Mouse (Mus musculus): ENCODE results near the gene Wdr4. TPM values are rescaled to one million over a fixed set of nuclear protein-coding genes. Genes with fewer than 3 reads are reported as not detected.
A peak's percentile ranks its signal among the peaks of the same experiment; 100 is the strongest.

Gene Wdr4
- polyA plus RNA-seq (2012; rRNA removed): 40.9 and 50.4 TPM in 2 replicates

GRCm38 (mm10) chr17:31519946-31520838 lies at the start of gene Wdr4, which contains the start of gene Ndufv3:
Gene Wdr4 (minus strand): TSS chr17:31519980.
Gene Ndufv3 (plus strand): TSS chr17:31520115.
- DNase-seq (ENCODE audit: low read depth): peak; percentile 100
- TF ChIP-seq POLR2A (IDR thresholded peaks at IDR 0.05; ENCODE audit: borderline replicate concordance, extremely low read depth, insufficient read depth, insufficient read length, poor library complexity, severe bottlenecking) (peak; percentile 61; the same call in 1 of the 2 replicates), CTCF (IDR thresholded peaks at IDR 0.05; ENCODE audit: borderline replicate concordance, extremely low read depth, insufficient read depth, insufficient read length) (no peak)

GRCm38 (mm10) chr17:31566276-31566675 lies 46.5 kb upstream of the Wdr4 start:
- no peak for TF ChIP-seq CTCF (IDR thresholded peaks at IDR 0.05; ENCODE audit: borderline replicate concordance, extremely low read depth, insufficient read depth, insufficient read length)
- TF ChIP-seq POLR2A (IDR thresholded peaks at IDR 0.05; ENCODE audit: borderline replicate concordance, extremely low read depth, insufficient read depth, insufficient read length, poor library complexity, severe bottlenecking): no peak

GRCm38 (mm10) chr17:31565141-31566056 lies 45.6 kb upstream of the Wdr4 start:
- TF ChIP-seq POLR2A (IDR thresholded peaks at IDR 0.05; ENCODE audit: borderline replicate concordance, extremely low read depth, insufficient read depth, insufficient read length, poor library complexity, severe bottlenecking) (peak; percentile 44; the same call in 1 of the 2 replicates), CTCF (IDR thresholded peaks at IDR 0.05; ENCODE audit: borderline replicate concordance, extremely low read depth, insufficient read depth, insufficient read length) (no peak)
- DNase-seq (ENCODE audit: low read depth): peak; percentile 91

More at GRCm38 (mm10) chr17:31566276-31566675, 46.5 kb upstream of the Wdr4 start:
- DNase-seq (ENCODE audit: low read depth): no peak

DNA sequence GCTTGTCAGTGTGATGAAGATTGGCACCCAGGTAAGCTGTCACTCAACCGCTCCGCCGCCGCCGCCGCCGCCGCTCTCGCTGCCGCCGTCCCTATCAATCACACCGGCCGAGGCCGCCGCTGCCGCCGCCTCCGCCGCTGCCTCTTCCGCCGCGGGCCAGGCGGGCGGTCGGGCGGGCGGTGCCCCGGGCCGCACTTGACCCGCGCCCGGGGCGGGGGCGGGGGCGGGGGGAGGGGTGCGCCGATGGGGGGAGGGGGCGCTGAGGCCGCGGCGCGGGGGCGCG lies 45.0 kb upstream of the Wdr4 start:
- no peak for TF ChIP-seq CTCF (IDR thresholded peaks at IDR 0.05; ENCODE audit: borderline replicate concordance, extremely low read depth, insufficient read depth, insufficient read length)
- peak; percentile 64 for TF ChIP-seq POLR2A (IDR thresholded peaks at IDR 0.05; ENCODE audit: borderline replicate concordance, extremely low read depth, insufficient read depth, insufficient read length, poor library complexity, severe bottlenecking)
- no peak for DNase-seq (ENCODE audit: low read depth)

- DNase-seq (ENCODE audit: low read depth): peak; percentile 100
- TF ChIP-seq POLR2A (IDR thresholded peaks at IDR 0.05; ENCODE audit: borderline replicate concordance, extremely low read depth, insufficient read depth, insufficient read length, poor library complexity, severe bottlenecking) (no peak), CTCF (IDR thresholded peaks at IDR 0.05; ENCODE audit: borderline replicate concordance, extremely low read depth, insufficient read depth, insufficient read length) (no peak)
These were observed 44.5 kb upstream of the Wdr4 start, which contains the start of gene Pknox1 for GRCm38 (mm10) chr17:31564015-31564857. Gene Pknox1 (plus strand): TSS chr17:31564734.

GRCm38 (mm10) chr17:31563632-31564014 lies 43.8 kb upstream of the Wdr4 start:
- TF ChIP-seq CTCF (IDR thresholded peaks at IDR 0.05; ENCODE audit: borderline replicate concordance, extremely low read depth, insufficient read depth, insufficient read length) (no peak), POLR2A (IDR thresholded peaks at IDR 0.05; ENCODE audit: borderline replicate concordance, extremely low read depth, insufficient read depth, insufficient read length, poor library complexity, severe bottlenecking) (no peak)
- DNase-seq (ENCODE audit: low read depth): no peak

DNA sequence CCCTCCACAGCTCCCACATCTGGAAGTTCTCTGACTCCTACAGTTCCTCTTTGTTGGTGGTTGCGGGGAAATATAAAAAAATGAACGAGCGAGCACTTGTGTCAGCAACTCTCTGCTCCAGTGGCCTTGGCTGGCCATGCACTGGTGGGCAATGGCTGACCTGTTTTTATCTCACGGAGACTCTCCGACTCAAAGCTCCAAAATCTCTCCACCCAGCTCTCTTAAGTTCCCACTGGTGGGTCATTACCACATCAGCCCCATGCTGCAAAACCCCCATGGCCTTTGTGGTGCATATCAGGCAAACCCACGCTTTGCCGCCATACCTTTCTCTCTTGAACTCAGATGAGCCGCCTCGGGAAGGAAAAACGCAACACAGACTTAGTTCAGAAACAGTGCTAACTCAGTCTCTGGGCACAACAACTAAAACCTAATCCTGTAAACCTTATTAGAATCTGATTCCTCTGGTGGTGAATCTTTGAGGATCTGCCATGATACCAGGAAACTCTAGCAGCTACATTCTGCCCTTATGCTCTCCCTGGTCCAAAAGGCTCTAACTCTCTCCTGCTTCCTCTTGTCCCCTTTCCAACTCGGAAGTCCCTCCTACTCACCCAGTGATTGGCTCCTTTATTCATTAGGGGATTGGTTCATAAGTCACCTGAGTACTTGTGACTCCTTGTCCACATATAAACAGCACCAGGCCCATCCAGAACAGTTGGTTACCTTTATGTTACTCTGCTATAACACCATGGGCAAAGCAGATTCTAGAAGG lies 39.4 kb upstream of the Wdr4 start:
- no peak for TF ChIP-seq CTCF (IDR thresholded peaks at IDR 0.05; ENCODE audit: borderline replicate concordance, extremely low read depth, insufficient read depth, insufficient read length)
- TF ChIP-seq POLR2A (IDR thresholded peaks at IDR 0.05; ENCODE audit: borderline replicate concordance, extremely low read depth, insufficient read depth, insufficient read length, poor library complexity, severe bottlenecking): no peak

DNA sequence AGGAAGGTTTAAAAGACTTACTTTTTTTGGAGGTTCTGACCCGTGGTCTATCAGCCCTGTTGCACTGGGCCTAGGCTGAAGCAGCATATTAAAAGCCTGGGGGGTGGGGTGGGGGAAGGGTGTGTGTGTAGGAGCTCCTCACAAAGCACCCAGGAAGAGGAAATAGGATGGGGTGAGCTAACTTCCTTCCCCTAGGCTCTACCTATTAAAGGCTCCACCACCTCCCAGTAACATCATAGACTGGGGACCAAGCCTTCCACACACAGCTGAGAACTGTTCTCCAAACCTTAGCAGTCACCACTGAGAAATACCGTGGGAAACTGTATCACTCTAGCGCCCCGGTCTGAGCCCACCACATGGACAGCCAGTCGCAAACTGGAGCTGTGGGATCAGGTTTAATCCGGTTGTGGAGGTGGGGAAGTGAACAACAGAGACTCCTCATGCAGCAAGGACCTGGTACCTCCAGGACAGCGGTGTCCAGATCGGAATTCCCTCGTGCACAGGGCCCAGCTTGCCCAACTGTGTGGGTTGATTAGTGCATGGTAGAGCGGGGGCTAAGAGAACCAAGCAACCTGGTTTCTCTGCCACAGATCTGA lies 38.3 kb upstream of the Wdr4 start:
- no peak for TF ChIP-seq CTCF (IDR thresholded peaks at IDR 0.05; ENCODE audit: borderline replicate concordance, extremely low read depth, insufficient read depth, insufficient read length)
- no peak for TF ChIP-seq POLR2A (IDR thresholded peaks at IDR 0.05; ENCODE audit: borderline replicate concordance, extremely low read depth, insufficient read depth, insufficient read length, poor library complexity, severe bottlenecking)
- DNase-seq (ENCODE audit: low read depth): peak; percentile 44

More for the DNA sequence above, 39.4 kb upstream of the Wdr4 start:
- DNase-seq (ENCODE audit: low read depth): no peak

DNA sequence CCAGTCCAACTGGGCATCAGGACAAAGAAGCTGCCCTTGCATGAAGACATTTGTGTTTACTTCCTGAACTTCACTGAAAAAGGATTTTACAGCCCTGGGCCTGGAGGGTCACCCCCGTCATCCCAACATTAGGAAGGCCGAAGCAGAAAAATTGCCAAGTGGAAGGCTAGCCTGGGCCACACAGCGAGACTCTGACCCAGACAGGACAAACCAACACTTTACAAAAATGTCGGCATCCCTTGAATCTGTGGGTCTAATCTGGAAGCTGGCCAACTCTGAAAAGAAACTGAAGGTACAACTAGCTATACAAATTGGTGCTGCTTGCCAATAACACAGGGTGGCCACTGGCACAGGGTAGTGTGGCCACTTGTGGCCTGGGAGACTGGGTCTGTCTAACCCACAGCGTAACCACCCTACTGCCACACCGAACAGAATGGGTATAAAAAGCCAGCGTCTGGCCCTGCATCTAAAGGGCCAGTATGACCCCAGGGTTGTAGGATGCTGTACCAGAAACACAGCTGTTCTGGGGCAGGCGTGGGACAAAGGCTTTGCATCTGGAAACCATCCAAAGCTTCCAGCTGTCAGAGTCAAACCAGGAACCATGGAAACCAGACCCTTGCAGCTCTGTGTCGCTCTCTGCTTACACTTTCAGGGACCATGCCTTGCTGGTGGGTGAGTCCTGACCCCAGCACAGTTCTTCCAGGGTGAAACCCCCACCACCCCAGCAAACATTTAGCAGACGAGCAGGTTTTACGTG lies 37.5 kb upstream of the Wdr4 start:
- peak; percentile 85 for DNase-seq (ENCODE audit: low read depth)

More for the DNA sequence above, 37.5 kb upstream of the Wdr4 start:
- TF ChIP-seq CTCF (IDR thresholded peaks at IDR 0.05; ENCODE audit: borderline replicate concordance, extremely low read depth, insufficient read depth, insufficient read length) (no peak), POLR2A (IDR thresholded peaks at IDR 0.05; ENCODE audit: borderline replicate concordance, extremely low read depth, insufficient read depth, insufficient read length, poor library complexity, severe bottlenecking) (no peak)
